Mouse (Mus musculus) layer of hippocampus, adult 18-20 months (tissue): ENCODE results near the gene Rnf38. TPM values are rescaled to one million over a fixed set of nuclear protein-coding genes. Genes with fewer than 3 reads are reported as not detected.

Experiments used
- DNase-seq, 2 experiments: peaks; one replicate each; pipeline ENCODE4 v3.0.0; 2022; ENCODE audit warnings: low spot score in 2 of 2
- total RNA-seq, 2 experiments: library from RNA; stranded (reverse); gene quantifications; 2 replicates each; pipeline ENCODE4 v1.2.3; 2021

The Rnf38 gene
- total RNA-seq, 2 experiments from 2014 or later = 47.1 to 49.8 TPM

DNA sequence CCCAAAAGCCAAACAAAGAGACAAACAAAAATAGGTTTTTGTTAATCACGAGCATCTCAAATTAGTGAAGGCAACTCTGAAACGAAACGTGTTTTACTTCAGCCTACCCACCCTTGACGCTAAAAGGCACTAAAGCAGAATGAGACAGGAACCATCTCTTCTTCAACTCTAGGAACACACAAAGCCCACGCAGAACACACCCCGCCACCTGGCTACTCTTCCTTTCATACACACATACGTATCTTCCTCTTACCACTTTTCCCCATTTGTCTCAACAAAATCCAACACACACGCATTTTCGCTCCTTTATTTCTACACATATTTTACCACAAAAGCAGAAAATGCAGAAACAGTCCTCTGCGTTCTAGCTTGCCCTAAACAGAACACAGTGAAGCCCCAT, 8.5 kb downstream of the Rnf38 start:
- no peak for DNase-seq

GRCm38 (mm10) chr4:44224141-44224540, 9.4 kb downstream of the Rnf38 start:
- no peak for DNase-seq

DNA sequence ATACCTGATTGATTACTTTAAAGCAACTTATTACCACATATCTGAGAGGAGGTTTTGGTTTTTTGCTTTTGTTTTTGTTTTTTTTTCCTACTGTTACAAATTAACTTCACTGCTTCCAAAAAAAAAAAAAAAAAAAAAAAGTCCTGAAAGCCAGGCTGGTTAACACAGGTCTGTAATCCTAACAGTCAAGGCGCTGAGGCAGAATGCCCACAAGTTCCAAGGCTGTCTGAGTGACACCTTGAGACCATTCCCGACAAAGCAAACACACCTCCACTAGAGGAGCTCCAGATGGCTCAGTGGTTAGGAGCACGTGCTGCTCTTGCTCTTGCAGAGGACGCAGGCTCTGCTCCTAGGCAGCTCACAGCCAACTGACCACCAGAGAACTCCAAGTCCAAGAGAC, 10.1 kb downstream of the Rnf38 start:
- DNase-seq = no peak

DNA sequence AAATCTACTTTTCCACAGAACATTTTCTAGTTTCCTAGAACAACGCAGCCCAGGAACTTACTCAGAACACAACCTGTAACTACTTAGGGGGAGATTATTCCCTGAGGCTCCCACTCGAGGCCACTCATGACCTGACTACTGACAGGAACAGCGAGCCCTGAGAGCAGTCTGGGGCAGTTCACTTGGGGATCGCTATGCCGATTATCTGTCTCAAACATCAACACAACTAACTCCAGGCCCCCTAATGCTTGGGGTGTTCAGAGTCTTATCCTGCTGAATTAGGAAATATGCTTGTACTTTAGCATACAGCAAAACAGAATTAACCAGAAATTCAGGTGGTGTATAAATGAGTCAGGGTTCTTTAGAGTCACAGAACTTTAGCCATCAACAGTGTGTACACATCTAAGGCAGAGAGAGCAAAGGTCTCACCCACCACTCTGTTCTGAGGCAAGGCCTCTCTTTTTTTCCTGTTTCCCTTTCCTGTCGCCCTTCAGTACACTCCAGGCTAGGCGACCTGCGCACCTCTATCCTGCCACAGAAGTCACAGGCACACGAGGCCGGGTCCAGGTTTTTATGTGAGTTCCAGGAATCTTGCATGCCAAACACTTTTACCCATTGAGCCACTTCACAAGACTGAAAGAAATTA, 16.7 kb downstream of the Rnf38 start:
- no peak for DNase-seq

GRCm38 (mm10) chr4:44199968-44200367, 33.6 kb downstream of the Rnf38 start:
- DNase-seq = peak in 1 of 2 experiments; percentile 34

DNA sequence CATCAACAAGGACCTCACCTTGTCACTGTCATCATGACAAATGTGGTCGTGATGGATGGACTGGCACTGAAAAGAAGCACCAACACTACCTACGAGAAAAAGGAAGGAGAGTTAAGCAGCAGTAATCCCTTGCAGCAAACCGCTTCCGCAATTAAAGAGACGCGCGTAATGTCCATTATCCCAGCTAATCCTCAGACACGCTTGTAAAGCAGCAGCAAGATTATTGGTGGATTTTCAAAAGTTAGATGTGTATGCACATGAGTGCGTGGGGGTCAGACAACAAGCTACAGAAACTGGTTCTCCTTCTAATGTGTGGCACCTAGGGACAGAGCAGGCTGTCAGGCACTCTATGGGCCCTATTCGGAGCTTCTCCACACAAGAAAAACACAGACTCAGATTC, 46.2 kb downstream of the Rnf38 start:
- no peak for DNase-seq

GRCm38 (mm10) chr4:44183862-44184261, 49.7 kb downstream of the Rnf38 start:
- no peak for DNase-seq

DNA sequence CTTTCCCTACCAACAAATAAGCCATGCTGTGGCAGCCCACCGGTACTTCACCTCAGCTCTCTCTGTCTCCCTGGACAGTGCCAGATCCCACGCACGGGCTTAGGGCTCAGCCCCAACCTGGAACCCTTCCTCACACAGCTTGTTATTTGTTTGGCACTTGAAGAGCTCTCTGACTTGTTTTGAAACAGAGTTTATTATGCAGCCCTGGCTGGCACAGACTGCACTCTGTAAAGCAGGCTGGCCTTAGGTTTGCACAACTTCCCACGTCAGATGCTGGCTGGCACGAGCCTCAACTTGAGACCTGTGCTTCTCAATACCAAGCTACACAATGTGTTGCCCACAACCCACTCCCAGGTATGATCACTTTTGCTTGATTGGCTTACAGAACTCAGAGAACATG, 53.8 kb downstream of the Rnf38 start:
- DNase-seq = peak in 1 of 2 experiments; percentile 41

- peak; percentile 26 to 70 for DNase-seq
Observed at GRCm38 (mm10) chr4:44173177-44173576, 60.4 kb downstream of the Rnf38 start.

DNA sequence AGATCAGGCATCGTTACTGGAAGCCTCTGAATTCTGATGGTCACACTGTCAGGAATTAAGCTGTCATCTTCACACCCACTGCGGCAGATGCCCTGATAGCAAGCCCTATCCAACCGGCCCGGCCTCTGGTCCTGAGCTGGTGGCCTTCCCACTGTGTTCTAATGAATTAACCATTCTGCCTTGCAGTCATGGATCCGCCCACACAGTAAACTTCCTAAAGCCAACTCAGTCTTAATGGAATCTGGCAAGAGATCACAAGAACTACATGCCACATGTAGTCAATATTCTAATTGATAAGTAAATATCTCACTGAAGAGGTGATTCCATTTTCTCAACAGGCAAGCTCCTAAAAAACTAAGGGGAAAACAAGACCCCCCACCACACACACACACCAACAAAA, 60.9 kb downstream of the Rnf38 start:
- no peak for DNase-seq

DNA sequence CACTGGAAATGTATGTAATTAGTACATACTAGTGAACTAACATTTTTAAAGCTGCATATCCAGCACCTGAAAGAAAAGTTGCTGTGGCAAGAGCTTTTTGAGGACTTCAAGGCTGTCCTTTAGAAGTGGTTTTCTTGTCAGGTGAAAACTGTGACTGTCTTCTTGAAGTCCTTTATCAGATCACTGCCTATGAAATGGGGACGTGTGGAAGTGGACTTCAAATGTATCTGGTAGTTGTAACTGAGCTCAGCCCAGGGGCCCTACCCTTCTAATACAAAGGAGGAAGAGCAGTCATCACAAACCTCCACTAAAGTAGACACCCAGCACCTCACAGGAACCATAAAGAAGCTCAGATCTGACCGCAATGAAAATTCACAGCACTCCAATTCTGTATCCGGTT, 63.7 kb downstream of the Rnf38 start:
- DNase-seq = no peak

DNA sequence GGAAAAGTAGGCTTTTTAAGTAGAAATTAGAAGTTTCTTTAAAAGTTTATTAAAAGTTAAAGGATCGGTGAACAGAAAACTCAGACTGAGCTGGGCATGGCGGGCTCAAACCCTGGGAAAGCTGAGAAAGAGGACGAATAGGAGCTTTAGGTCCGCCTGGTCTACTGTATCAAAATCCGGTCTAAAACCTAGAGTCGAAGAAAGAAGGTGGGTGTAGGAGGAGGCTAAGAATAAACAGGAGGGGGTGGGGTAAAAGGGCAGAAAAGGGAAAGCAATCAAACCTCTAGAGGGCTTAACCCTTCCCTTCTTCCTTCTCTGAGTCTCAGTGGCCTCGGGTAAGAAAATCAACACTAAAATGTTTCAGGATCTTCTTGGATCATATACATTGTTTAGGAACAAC, 64.8 kb downstream of the Rnf38 start:
- no peak for DNase-seq

- DNase-seq = peak; percentile 86 to 91
Observed at GRCm38 (mm10) chr4:44168231-44168647, 65.3 kb downstream of the Rnf38 start.

DNA sequence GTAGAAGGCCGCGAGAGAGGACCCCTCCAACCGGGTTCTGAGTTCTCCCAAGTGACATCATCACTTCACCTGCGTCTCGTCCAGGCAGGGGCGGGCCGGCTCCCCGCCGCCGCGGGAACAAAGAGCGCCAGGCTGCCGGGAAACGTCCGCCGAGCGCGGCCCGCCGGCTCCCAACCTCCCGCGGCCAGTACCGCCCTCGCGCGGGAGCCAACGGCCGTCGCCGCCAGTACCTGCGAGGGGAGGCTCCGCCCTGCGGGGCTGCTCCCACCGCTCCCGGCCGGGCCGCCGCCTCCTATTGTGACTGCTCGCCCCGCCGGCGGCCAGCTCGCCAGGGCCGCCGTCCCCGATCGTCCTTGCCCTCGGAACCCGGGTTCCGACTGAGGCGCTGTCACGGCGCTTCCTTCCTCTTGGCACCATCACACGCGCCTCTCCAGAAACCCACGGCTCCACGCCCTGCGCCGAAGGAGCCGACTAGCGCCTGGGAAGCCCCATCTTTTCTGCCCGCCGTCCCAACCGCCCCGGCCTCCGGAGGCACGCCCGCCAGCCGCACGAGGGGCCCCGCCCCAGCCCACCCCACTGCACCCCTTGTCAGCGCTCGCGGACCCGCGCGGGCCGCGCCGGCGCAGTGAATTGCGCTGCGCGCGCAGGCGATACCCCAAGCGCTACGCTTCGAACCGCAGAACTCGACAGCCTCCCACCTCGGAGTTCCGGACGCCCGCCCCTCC, 66.0 kb downstream of the Rnf38 start:
- DNase-seq = peak; percentile 58 to 84

DNA sequence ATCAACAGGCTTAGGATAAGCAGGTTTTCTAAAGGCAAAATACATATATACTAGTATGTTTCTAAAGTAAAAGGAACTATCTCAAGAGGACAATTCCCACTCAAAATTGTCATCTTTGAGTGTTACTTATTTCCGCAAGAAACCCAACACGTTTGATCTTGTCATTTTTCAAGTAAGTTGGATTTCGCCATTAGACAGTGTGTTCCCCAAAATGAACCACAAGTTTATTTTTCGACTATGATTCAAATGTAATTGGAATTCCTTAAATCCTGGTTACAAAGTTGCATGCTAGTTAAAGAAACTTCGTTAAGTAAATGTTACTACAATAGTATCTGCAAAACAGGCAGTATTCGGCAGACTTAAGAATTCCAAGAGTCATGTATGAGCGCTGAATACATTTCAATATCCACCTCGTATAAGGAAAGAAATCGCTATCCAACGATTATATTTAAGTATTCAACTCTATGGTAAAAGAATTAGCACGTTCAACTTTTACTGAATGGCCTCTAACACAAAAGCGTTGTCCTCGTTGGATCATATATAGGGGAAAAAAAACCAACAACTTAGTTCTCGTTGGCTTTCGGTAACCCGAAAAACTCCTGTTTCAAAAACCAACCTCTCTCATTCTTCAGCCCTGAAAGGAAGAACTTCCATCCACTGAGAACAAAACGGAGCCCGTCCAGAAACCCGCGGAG, 66.7 kb downstream of the Rnf38 start:
- DNase-seq = no peak

DNA sequence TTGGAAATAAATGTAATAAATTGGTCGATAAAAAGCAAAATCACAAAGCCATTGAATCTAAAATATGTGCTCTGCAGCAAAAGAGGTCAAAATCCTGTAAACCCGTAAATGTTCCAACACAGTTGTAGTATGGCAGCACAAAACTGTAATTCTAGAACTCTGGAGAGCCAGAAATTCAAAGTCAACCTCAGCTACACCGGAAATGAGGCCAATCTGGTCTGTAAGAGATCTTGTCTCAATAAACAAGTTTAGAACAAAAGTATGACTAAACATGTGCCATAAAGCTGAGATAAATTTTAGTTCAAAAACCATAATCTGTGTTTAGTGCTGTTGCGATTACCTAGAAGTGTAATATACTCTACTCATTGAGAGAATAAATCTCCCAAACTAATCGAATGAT, 69.0 kb downstream of the Rnf38 start:
- DNase-seq = no peak

DNA sequence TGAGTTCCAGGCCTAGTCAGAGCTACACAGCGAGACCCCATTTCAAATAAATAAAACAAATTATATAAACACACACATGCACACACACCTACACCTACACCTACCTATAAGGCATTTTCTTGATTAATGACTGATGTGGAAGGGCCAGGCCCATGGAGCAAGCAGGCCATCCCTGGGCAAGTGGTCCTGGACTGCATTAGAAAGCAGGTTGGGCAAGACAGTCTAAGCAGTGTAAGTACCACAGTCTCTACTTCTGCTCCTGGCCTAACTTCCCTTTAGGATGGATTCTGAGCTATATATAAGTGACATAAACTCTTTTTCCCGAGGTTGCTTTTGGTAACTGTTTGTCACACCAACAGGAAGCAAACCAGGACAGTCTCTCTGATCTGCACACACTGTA, 70.6 kb downstream of the Rnf38 start:
- DNase-seq = no peak

- no peak for DNase-seq
Observed at GRCm38 (mm10) chr4:44160990-44161689, 72.4 kb downstream of the Rnf38 start.

DNA sequence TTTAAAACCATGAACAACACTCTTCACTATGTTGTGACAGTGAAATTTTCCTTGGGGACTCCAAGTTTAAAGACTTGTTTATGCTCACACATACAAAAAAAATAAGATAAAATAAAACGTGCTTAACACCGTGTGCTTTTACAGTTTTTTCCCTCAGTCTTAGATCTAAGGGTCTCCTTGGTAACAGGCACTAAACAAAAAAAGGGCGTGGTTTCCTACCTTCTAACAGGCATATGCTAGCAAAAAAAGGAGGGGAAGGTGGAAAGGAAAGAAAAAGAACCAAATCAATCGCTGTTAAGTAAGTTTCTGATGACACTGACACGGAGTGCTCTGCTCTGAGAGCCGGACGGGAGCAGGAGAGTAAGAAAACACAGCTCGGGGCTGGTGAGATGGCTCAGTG, 73.8 kb downstream of the Rnf38 start:
- no peak for DNase-seq

GRCm38 (mm10) chr4:44156481-44156880, 77.1 kb downstream of the Rnf38 start:
- DNase-seq = no peak

DNA sequence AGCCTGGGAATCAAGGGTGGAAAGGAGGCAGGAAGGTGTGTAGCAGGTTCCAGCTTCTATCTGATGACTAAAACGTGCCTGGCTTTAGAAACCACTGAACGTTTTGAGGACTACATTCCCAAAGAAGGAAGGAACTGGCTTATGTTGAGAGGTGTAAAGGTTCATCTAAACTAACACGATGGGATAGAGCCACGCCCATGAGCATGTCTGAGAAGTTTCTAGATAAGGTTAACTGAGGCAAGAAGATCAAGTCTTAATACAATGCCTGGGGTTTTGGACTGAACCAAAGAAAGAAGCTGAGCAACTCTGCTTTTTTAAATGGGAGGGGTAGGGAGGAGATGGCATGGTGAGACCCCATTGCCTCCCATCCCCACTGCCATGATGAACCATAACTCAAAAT, 78.7 kb downstream of the Rnf38 start:
- no peak for DNase-seq

DNA sequence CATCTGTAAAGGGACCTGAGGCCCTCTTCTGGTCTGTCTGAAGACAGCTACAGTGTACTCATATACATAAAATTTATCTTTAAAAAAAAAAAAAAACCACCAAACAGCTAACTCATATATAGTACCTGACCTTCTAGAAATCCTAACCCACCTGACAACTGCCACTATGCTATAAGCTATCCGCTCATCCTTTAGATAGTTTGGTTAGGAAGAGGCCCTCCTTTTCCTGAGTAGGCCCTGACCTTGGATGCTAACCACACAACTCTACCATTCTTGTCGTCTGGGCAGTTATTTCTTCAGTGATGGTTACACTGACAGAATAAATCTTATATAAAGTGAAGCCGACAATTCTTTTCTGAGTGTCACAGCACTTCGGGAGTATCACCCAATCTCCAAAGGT, 80.7 kb downstream of the Rnf38 start:
- DNase-seq = no peak
